Mouse (Mus musculus): ENCODE data around the gene Sqstm1. TPM values are rescaled to one million over a fixed set of nuclear protein-coding genes. Genes with fewer than 3 reads are reported as not detected.

Gene Sqstm1
- 100 to 1,000 TPM; 460 to 480 TPM for total RNA-seq (2021)

GRCm38 (mm10) chr11:50210505-50211151 lies at the start of gene Sqstm1, which contains the start of gene Mgat4b:
Gene Sqstm1 (minus strand): TSS chr11:50210827.
Gene Mgat4b (plus strand): TSS chr11:50210890.
- intact Hi-C loops (cut with DNase I): loop anchor here (2.0 kb wide), 1 partner anchor 14 kb away; no protein-coding TSS in a partner anchor

DNA sequence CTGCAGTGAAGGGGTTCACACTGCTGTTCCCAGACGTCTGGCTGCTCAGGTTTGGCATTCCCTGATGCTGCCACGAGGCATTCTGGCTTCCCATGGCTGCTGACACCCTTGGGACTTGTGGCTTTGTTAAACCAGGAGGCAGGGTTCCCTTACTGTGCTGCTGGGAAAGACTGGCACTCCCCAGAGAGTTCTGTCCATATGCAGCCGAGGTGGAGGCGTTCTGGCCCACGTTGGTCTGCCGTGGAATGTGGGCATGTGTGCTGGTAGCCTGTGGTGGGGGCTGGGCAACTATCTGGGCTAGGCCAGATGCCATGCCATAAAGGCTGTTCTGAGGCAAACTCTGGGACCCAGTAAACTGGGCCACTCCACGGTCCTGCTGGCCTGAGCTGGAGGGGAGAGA lies 47.7 kb upstream of the Sqstm1 start:
- peak in 1 of 2 experiments; percentile 87 for DNase-seq (ENCODE audit: low spot score in 2 of 2)
- intact Hi-C loops (cut with DNase I): no loop called here

More at GRCm38 (mm10) chr11:50210505-50211151, at the start of gene Sqstm1, which contains the start of gene Mgat4b:
- DNase-seq (ENCODE audit: low spot score in 2 of 2): peak; percentile 84 to 87

GRCm38 (mm10) chr11:50256615-50257014 lies 46.0 kb upstream of the Sqstm1 start:
- intact Hi-C loops (cut with DNase I): no loop called here
- DNase-seq (ENCODE audit: low spot score in 2 of 2): peak in 1 of 2 experiments; percentile 72

- DNase-seq (ENCODE audit: low spot score in 2 of 2): peak; percentile 82 to 96
- intact Hi-C loops (cut with DNase I): no loop called here
Measured at GRCm38 (mm10) chr11:50254010-50254580, 43.5 kb upstream of the Sqstm1 start.

GRCm38 (mm10) chr11:50253393-50253792 lies 42.8 kb upstream of the Sqstm1 start:
- no peak for DNase-seq (ENCODE audit: low spot score in 2 of 2)
- intact Hi-C loops (cut with DNase I): no loop called here

GRCm38 (mm10) chr11:50252684-50253265 lies 42.1 kb upstream of the Sqstm1 start:
- DNase-seq (ENCODE audit: low spot score in 2 of 2): no peak
- intact Hi-C loops (cut with DNase I): no loop called here

- intact Hi-C loops (cut with DNase I): no loop called here
- no peak for DNase-seq (ENCODE audit: low spot score in 2 of 2)
Measured at GRCm38 (mm10) chr11:50252166-50252565, 41.5 kb upstream of the Sqstm1 start.

DNA sequence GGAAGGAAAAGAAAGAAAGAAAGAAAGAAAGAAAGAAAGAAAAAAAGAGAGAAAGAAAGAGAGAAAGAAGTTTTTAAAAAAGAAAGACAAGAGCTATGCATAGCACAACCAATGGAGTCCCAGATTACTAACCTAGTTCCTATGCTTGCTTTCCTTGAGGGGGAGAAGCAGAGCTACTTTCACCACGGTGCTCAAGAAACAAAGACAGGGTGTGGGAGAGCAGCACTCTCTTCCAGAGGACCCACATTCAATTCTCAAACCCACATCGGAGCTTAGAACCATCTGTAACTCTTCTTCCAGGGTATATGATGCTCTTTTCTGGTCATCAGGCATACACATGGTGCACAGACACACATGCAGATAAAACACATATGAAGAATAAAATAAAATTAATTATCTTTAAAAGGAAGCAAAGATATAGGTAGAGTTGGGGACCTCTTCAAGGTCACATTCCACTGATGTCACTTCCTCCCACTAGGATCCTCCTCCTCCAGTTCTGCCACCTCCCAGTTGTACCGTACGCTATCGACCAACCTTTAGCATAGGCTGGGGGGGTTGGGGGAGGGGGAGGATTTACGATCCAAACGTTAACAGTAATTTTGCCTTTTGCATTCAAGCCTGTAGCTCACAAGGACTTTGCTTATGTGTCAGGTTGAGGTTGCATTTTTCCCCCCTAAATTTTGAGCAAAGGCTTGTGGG lies 38.0 kb upstream of the Sqstm1 start:
- intact Hi-C loops (cut with DNase I): no loop called here

DNA sequence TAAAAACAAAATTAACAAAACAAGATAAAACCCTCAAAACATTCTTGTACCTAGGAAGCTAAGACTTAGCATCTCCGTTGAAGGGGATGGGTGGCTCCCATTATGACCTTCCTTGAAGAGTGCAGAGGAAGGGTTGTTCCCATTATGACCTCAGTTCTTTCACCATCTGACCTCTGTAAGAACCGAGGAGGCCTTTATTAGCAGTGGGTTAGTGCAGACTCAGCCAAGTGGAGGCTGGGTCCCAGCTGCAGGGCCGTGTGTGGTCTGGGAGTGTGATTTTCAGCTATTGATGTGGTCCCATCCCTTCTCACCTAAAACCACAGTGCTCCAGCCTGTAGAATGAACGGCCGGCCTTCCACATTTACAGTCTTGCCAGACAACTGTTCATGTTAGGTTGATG lies 34.6 kb upstream of the Sqstm1 start:
- no peak for DNase-seq (ENCODE audit: low spot score in 2 of 2)
- intact Hi-C loops (cut with DNase I): no loop called here

More for the DNA sequence above, 38.0 kb upstream of the Sqstm1 start:
- DNase-seq (ENCODE audit: low spot score in 2 of 2): peak in 1 of 2 experiments; percentile 35

- intact Hi-C loops (cut with DNase I): no loop called here
- peak in 1 of 2 experiments; percentile 20 for DNase-seq (ENCODE audit: low spot score in 2 of 2)
Measured at GRCm38 (mm10) chr11:50243926-50244325, 33.3 kb upstream of the Sqstm1 start.

DNA sequence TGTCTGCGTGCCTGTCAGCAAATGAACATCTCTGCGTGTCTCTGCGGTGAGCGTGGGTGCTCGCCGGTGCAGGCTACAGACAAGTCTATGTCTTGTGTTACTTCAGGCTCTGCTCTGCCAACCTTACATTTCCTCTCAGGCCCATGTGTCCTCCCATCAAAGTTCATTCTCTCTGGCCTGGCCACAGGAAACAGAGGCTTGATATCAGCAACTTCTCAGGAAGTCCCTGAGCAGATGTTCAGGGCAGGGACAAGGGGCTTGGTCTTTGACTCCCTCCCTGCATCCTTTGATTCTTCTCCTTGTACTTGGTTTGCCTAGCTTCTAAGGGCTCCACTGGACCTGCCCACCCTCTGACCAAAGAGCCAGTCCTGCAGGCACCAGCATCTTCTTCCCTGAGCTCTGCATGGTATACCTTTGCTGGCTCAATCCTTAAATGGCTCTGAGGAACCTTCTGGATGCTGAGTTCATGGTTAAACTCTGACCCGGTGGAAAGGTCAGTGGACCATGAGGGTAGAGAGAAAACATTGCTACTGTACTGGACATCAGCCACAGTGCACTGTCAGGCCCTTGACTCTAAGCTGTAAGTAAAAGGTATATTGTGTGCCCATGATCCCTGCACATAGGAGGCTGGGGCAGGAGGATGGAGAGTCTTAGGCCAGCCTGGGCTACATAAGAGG lies 29.7 kb upstream of the Sqstm1 start:
- DNase-seq (ENCODE audit: low spot score in 2 of 2): no peak

GRCm38 (mm10) chr11:50238821-50239791 lies 28.5 kb upstream of the Sqstm1 start:
- DNase-seq (ENCODE audit: low spot score in 2 of 2): no peak
- intact Hi-C loops (cut with DNase I): loop anchor here (5.0 kb wide), 1 partner anchor 123 kb away; no protein-coding TSS in a partner anchor

More for the DNA sequence above, 29.7 kb upstream of the Sqstm1 start:
- intact Hi-C loops (cut with DNase I): no loop called here

DNA sequence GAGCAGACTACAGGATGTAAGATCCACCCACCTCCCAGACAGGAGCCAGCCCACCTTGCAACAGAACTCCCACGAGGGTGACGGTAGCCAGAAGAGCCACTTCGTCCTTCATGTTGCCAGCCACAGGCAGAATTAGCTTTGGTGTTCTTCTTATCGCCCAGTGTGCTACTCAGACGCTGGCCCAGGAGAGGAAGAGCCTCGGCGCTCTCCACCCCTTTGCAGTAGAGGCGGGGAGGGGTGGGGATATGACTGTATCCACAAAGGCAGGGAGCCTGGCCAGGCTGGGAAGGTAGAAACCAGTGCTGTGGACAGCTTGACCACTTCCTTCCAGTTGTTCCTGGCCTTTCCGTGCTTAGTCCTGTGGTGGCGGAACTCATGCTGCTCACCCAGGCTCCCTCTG lies 27.7 kb upstream of the Sqstm1 start, which contains the start of gene Ltc4s:
Gene Ltc4s (minus strand): TSS at position 293 of the 400 bp plus-strand sequence.
- no peak for DNase-seq (ENCODE audit: low spot score in 2 of 2)
- intact Hi-C loops (cut with DNase I): loop anchor here (5.0 kb wide), 1 partner anchor 124 kb away; no protein-coding TSS in a partner anchor

DNA sequence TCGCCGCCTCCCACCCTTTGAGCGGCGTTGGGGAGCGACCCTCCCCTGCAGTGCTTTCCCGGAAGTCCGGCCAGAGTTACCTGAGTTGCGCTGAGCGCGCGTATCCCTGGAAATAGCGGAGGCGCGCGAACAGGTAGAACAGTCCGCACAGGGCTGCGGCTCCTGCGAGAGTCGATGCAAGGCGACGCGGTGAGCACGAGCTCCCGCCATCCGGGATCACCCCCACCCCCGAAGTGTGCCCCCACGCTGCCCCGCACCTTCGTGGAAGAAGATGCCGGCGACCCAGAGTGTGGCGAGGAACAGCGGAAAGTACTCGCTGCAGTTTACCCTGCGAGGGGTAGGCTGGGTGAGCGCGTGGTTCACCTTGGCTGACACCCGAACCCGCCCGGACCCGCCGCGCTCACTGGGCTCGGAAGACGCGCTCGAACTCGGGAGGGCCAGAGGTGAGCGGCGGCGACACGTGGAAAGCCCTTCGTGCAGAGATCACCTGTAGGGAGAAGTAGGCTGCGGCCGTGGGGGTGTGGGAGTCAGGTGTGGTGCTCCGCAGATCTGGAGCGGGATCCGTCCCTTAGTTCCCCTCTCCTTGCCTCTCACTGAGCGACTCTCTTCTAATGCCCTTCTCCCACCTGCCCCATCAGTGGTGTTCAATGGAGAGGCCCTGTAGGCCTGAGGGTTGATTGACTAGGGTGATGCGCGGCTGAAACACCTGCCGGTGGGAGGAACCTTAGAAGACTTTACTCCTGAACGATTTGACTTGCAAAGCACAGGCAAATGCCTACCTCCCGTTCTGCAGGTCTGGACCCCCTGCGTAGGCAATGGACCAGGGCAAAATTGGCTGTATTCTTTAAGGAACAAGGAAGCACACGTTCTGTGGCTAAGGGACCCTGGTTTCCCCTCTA lies 26.6 kb upstream of the Sqstm1 start:
- intact Hi-C loops (cut with DNase I): loop anchor here (1.0 to 5.0 kb wide), 2 partner anchors 53 to 125 kb away; no protein-coding TSS in a partner anchor
- DNase-seq (ENCODE audit: low spot score in 2 of 2): no peak

DNA sequence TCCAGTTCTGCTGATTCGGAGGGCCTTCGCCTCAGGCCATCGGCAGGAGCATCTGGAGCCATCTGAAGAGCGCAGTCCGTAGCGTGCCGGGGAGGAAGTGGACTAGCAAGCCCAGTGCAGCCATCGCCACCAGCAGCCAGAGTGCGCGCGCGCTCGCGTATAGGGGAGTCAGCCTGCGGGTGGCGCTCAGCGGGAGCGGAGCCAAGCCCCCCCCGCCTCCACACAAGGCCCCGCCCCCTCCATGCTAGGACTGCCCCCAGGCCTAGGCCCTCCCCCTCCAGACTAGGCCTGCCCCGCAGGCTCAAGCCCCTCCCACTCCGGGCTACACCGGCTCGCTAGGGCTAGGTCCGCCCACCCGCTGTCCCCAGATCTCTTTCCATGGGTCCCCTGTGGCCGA lies 25.9 kb upstream of the Sqstm1 start:
- DNase-seq (ENCODE audit: low spot score in 2 of 2): peak; percentile 77 to 82
- intact Hi-C loops (cut with DNase I): loop anchor here (1.0 to 5.0 kb wide), 2 partner anchors 54 to 126 kb away; no protein-coding TSS in a partner anchor

DNA sequence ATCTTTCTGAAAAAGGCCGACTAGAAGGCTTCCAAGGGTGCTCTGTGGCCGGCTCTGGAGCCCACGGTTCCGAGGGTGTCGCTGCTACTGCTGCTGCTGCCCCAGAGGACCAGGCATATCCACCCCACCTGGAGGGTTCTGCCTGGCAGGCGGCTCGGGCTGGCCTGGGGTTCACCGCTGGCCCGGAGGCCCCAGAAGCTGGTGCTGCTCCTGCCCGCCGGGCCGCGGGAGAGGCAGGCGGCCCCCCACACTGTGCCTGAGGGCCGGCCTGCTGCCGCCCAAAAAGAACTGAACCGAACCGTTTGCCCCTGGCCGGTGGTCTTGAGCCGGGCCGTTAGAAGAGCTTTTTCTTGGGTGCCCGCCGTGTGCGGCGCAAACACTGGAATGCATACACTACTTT lies 24.0 kb upstream of the Sqstm1 start:
- DNase-seq (ENCODE audit: low spot score in 2 of 2): no peak
- intact Hi-C loops (cut with DNase I): loop anchor here (5.0 kb wide), 1 partner anchor 128 kb away; no protein-coding TSS in a partner anchor

DNA sequence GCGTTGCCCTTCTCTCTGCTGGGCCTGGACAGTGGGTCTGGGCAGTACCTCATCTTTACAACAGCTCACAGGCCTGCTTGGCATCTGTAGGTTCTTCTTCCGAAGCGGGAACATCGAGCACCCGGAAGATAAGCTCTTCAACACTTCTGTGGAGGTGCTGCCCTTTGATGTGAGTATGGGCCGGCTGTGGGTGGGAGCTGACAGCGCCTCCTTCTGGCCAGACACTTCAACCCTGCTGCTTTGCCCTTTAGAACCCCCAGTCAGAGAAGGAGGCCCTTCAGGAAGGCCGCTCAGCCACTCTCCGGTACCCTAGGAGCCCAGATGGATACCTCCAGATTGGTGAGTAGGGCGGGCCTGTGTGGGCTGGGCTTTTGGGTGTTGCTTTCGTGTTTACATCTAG lies 23.4 kb upstream of the Sqstm1 start:
- intact Hi-C loops (cut with DNase I): no loop called here
- no peak for DNase-seq (ENCODE audit: low spot score in 2 of 2)
